Mouse (Mus musculus) kidney, adult 10 weeks (tissue): ENCODE results near the gene Reg3g. TPM values are rescaled to one million over a fixed set of nuclear protein-coding genes. Genes with fewer than 3 reads are reported as not detected.

Source experiments
- polyA plus RNA-seq: library from polyadenylated mRNA; stranded (reverse); fragments of 350-450 nt; fragmentation: Illumina TruSeq; extraction: RNeasy Lipid Tissue Mini Kit (QIAGEN cat#74804); gene quantifications from one replicate; pipeline ENCODE4 v1.2.3, GENCODE M21; 2014; ENCODE audit warnings: low read depth, low replicate concordance

The Reg3g gene
- 0.69 TPM for polyA plus RNA-seq

GRCm38 (mm10) chr6:78468772-78469171, at the start of gene Reg3g:
Reg3g (minus strand) TSS chr6:78468872.

GRCm38 (mm10) chr6:78422411-78422810, 46.3 kb downstream of the Reg3g start, which contains the start of gene Reg1:
Reg1 (plus strand) TSS chr6:78422711.

Other genes starting within 250 kb of the Reg3g start
- gene Reg3b, start 98.2 kb downstream of the Reg3g start, polyA plus RNA-seq, result not detected
- not detected for gene Reg3d, start 90.0 kb downstream of the Reg3g start, polyA plus RNA-seq
- not detected for gene Reg3a, start 88.2 kb downstream of the Reg3g start, polyA plus RNA-seq
- gene Reg2, start 73.2 kb downstream of the Reg3g start, polyA plus RNA-seq, result not detected
- gene Reg1, start 46.2 kb downstream of the Reg3g start, polyA plus RNA-seq, result 3.0 TPM